Mouse (Mus musculus) midbrain, embryonic 15.5 days (tissue): ENCODE results near the gene Phykpl. TPM values are rescaled to one million over a fixed set of nuclear protein-coding genes. Genes with fewer than 3 reads are reported as not detected.

Experiments
- ATAC-seq: fragments of 200-750 bp; cut with Nextera tagmentation; replicated peaks from 2 replicates; pipeline ENCODE4 v1.8.0; 2017; ENCODE audit warnings: moderate TSS enrichment
- H3K27ac ChIP-seq: fragments of 300-500 bp; sonication (generic); 2 replicates; pipeline ENCODE4 v1.5.1; 2015; ENCODE audit warnings: mild to moderate bottlenecking, inconsistent platforms
- H3K27me3 ChIP-seq: fragments of 300-500 bp; sonication (generic); replicated peaks from 2 replicates; pipeline ENCODE4 v1.6.1; 2015; ENCODE audit warnings: inconsistent platforms
- H3K36me3 ChIP-seq: fragments of 300-500 bp; sonication (generic); replicated peaks from 2 replicates; pipeline ENCODE4 v1.6.1; 2015; ENCODE audit warnings: inconsistent platforms
- H3K4me1 ChIP-seq: fragments of 300-500 bp; sonication (generic); 2 replicates; pipeline ENCODE4 v1.6.1; 2015; ENCODE audit warnings: inconsistent platforms
- H3K4me2 ChIP-seq: fragments of 300-500 bp; sonication (generic); 2 replicates; pipeline ENCODE4 v1.6.1; 2015; ENCODE audit warnings: inconsistent platforms, mild to moderate bottlenecking, moderate library complexity
- H3K4me3 ChIP-seq: fragments of 300-500 bp; sonication (generic); 2 replicates; pipeline ENCODE4 v1.5.1; 2015; ENCODE audit warnings: mild to moderate bottlenecking, inconsistent platforms
- H3K9ac ChIP-seq: fragments of 300-500 bp; sonication (generic); 2 replicates; pipeline ENCODE4 v1.6.1; 2015; ENCODE audit warnings: mild to moderate bottlenecking, inconsistent platforms
- H3K9me3 ChIP-seq: fragments of 300-500 bp; sonication (generic); 2 replicates; pipeline ENCODE4 v1.6.1; 2016; ENCODE audit warnings: inconsistent platforms
- WGBS: fragments of 180-500 bp; shearing (Covaris S2); methylation state at CpG from one replicate; pipeline ENCODE4 v1.1.7; 2015; ENCODE audit warnings: mixed read lengths; 5-methylcytosine and 5-hydroxymethylcytosine counted together
- polyA plus RNA-seq: library from polyadenylated mRNA; unstranded; fragments of >200 nt; fragmentation: Nextera tagmentation; extraction: Ambion mirVana; gene quantifications from 2 replicates; pipeline ENCODE4 v1.2.1, GENCODE M21; 2015

Phykpl gene
- polyA plus RNA-seq, 1 experiment from 2014 or later = 9.7 TPM

GRCm38 (mm10) chr11:51563276-51563675 lies 21.3 kb upstream of the Phykpl start:
- Histone ChIP-seq H3K36me3 (no peaks in the 10 kb centered on the region), H3K4me3 (no peak overlapping the region), H3K9ac (no peak overlapping the region), H3K9me3 (no peaks in the 10 kb centered on the region), H3K27ac (no peak overlapping the region), H3K4me2 (no peak overlapping the region), H3K4me1 (no peaks in the 10 kb centered on the region), H3K27me3 (no peaks in the 10 kb centered on the region)
- 82% methylated on average over 1 of the region's 1 CpGs for WGBS
- no peak for ATAC-seq

- Histone ChIP-seq H3K9ac (no peak overlapping the region), H3K27ac (no peak overlapping the region), H3K27me3 (no peaks in the 10 kb centered on the region), H3K4me2 (no peak overlapping the region), H3K9me3 (no peaks in the 10 kb centered on the region), H3K4me3 (no peak overlapping the region), H3K36me3 (no peaks in the 10 kb centered on the region), H3K4me1 (no peaks in the 10 kb centered on the region)
- WGBS = 19% methylated on average over 3 of the region's 3 CpGs
- ATAC-seq = no peak
Measured at GRCm38 (mm10) chr11:51565062-51565461, 19.5 kb upstream of the Phykpl start.

- no peak for ATAC-seq
- 89% methylated on average over 6 of the region's 6 CpGs for WGBS
- H3K9me3 ChIP-seq = no peaks in the 10 kb centered on the region
- H3K4me2 ChIP-seq = no peak overlapping the region
- no peaks in the 10 kb centered on the region for H3K27me3 ChIP-seq
- H3K36me3 ChIP-seq = no peaks in the 10 kb centered on the region
- H3K9ac ChIP-seq = no peak overlapping the region
- H3K27ac ChIP-seq = no peak overlapping the region
- no peak overlapping the region for H3K4me3 ChIP-seq
- H3K4me1 ChIP-seq = no peaks in the 10 kb centered on the region
Measured at GRCm38 (mm10) chr11:51565951-51566350, 18.6 kb upstream of the Phykpl start.

- H3K4me3 ChIP-seq = no peak overlapping the region
- no peaks in the 10 kb centered on the region for H3K9me3 ChIP-seq
- H3K4me2 ChIP-seq = no peak overlapping the region
- WGBS = 94% methylated on average over 4 of the region's 4 CpGs
- no peaks in the 10 kb centered on the region for H3K36me3 ChIP-seq
- no peak overlapping the region for H3K9ac ChIP-seq
- no peaks in the 10 kb centered on the region for H3K27me3 ChIP-seq
- H3K27ac ChIP-seq = no peak overlapping the region
- no peak for ATAC-seq
- H3K4me1 ChIP-seq = no peaks in the 10 kb centered on the region
Measured at GRCm38 (mm10) chr11:51568801-51569200, 15.8 kb upstream of the Phykpl start.

- ATAC-seq = no peak
- no peaks in the 10 kb centered on the region for H3K4me1 ChIP-seq
- H3K9me3 ChIP-seq = no peaks in the 10 kb centered on the region
- H3K4me3 ChIP-seq = no peak overlapping the region
- H3K9ac ChIP-seq = no peak overlapping the region
- no peak overlapping the region for H3K27ac ChIP-seq
- H3K4me2 ChIP-seq = no peak overlapping the region
- no peaks in the 10 kb centered on the region for H3K36me3 ChIP-seq
- H3K27me3 ChIP-seq = no peaks in the 10 kb centered on the region
- WGBS = 64% methylated on average over 4 of the region's 4 CpGs
Measured at GRCm38 (mm10) chr11:51576454-51576853, 8.1 kb upstream of the Phykpl start.

GRCm38 (mm10) chr11:51577587-51577986 lies 7.0 kb upstream of the Phykpl start:
- H3K9me3 ChIP-seq = no peaks in the 10 kb centered on the region
- WGBS = 85% methylated on average over 7 of the region's 7 CpGs
- H3K4me3 ChIP-seq = no peak overlapping the region
- no peak for ATAC-seq
- H3K27ac ChIP-seq = no peak overlapping the region
- H3K4me2 ChIP-seq = no peak overlapping the region
- H3K27me3 ChIP-seq = no peaks in the 10 kb centered on the region
- H3K36me3 ChIP-seq = no peaks in the 10 kb centered on the region
- no peak overlapping the region for H3K9ac ChIP-seq
- H3K4me1 ChIP-seq = no peaks in the 10 kb centered on the region

- Histone ChIP-seq H3K27ac (no peak overlapping the region), H3K36me3 (no peaks in the 10 kb centered on the region), H3K9ac (no peak overlapping the region), H3K4me1 (peaks cover 6% of the 10 kb centered on the region), H3K27me3 (no peaks in the 10 kb centered on the region), H3K4me2 (no peak overlapping the region), H3K4me3 (no peak overlapping the region), H3K9me3 (no peaks in the 10 kb centered on the region)
- WGBS = 69% methylated on average over 4 of the region's 4 CpGs
- no peak for ATAC-seq
Measured at GRCm38 (mm10) chr11:51579024-51579423, 5.5 kb upstream of the Phykpl start.

- Histone ChIP-seq H3K27ac (no peak overlapping the region), H3K9me3 (no peaks in the 10 kb centered on the region), H3K4me1 (peaks cover 24% of the 10 kb centered on the region), H3K36me3 (peaks cover 7% of the 10 kb centered on the region; the same call in 1 of the 2 replicates), H3K4me3 (no peak overlapping the region), H3K9ac (no peak overlapping the region), H3K4me2 (no peak overlapping the region), H3K27me3 (no peaks in the 10 kb centered on the region)
- ATAC-seq = no peak
- WGBS = 22% methylated on average over 8 of the region's 8 CpGs
Measured at GRCm38 (mm10) chr11:51582713-51583112, 1.8 kb upstream of the Phykpl start.

- Histone ChIP-seq H3K9ac (peak overlapping the region; percentile 72), H3K27me3 (no peaks in the 10 kb centered on the region), H3K9me3 (no peaks in the 10 kb centered on the region), H3K4me1 (peaks cover 24% of the 10 kb centered on the region), H3K27ac (peak overlapping the region; percentile 95), H3K36me3 (peaks cover 19% of the 10 kb centered on the region; the same call in 1 of the 2 replicates), H3K4me2 (peak overlapping the region; percentile 63), H3K4me3 (peak overlapping the region; percentile 57)
- ATAC-seq = peak; percentile 48
- 5% methylated on average over 9 of the region's 9 CpGs for WGBS
Measured at GRCm38 (mm10) chr11:51584057-51584430, 513 bp upstream of the Phykpl start.

- WGBS = 65% methylated on average over 8 of the region's 8 CpGs
- Histone ChIP-seq H3K9ac (0 out of 2 replicates have a peak overlapping the region, but pooled peaks have one; percentile 72), H3K9me3 (no peaks in the 10 kb centered on the region), H3K27ac (peak overlapping the region; percentile 95), H3K36me3 (peaks cover 23% of the 10 kb centered on the region; the same call in 1 of the 2 replicates), H3K4me1 (peaks cover 24% of the 10 kb centered on the region), H3K27me3 (no peaks in the 10 kb centered on the region), H3K4me2 (peak overlapping the region; percentile 63), H3K4me3 (peak overlapping the region; percentile 57)
- ATAC-seq = 0 out of 2 replicates have a peak, but pooled peaks have one; percentile 4
Measured at GRCm38 (mm10) chr11:51585608-51586252, 1.2 kb downstream of the Phykpl start.

GRCm38 (mm10) chr11:51586411-51586810 lies 1.9 kb downstream of the Phykpl start:
- 93% methylated on average over 13 of the region's 13 CpGs for WGBS
- H3K27me3 ChIP-seq = no peaks in the 10 kb centered on the region
- no peak overlapping the region for H3K9ac ChIP-seq
- H3K4me2 ChIP-seq = no peak overlapping the region
- H3K9me3 ChIP-seq = no peaks in the 10 kb centered on the region
- peaks cover 24% of the 10 kb centered on the region for H3K4me1 ChIP-seq
- no peak overlapping the region for H3K4me3 ChIP-seq
- no peak for ATAC-seq
- peaks cover 23% of the 10 kb centered on the region; the same call in 1 of the 2 replicates for H3K36me3 ChIP-seq
- H3K27ac ChIP-seq = no peak overlapping the region

GRCm38 (mm10) chr11:51587059-51587458 lies 2.5 kb downstream of the Phykpl start:
- Histone ChIP-seq H3K36me3 (peaks cover 23% of the 10 kb centered on the region; the same call in 1 of the 2 replicates), H3K27ac (no peak overlapping the region), H3K4me1 (peaks cover 24% of the 10 kb centered on the region), H3K9ac (no peak overlapping the region), H3K9me3 (no peaks in the 10 kb centered on the region), H3K4me3 (no peak overlapping the region), H3K27me3 (no peaks in the 10 kb centered on the region), H3K4me2 (no peak overlapping the region)
- no peak for ATAC-seq
- 81% methylated on average over 1 of the region's 1 CpGs for WGBS

- H3K27me3 ChIP-seq = no peaks in the 10 kb centered on the region
- H3K4me2 ChIP-seq = no peak overlapping the region
- H3K4me1 ChIP-seq = peaks cover 19% of the 10 kb centered on the region
- H3K4me3 ChIP-seq = no peak overlapping the region
- H3K36me3 ChIP-seq = peaks cover 34% of the 10 kb centered on the region
- no peaks in the 10 kb centered on the region for H3K9me3 ChIP-seq
- H3K9ac ChIP-seq = no peak overlapping the region
- ATAC-seq = no peak
- H3K27ac ChIP-seq = no peak overlapping the region
- 96% methylated on average over 3 of the region's 3 CpGs for whole genome bisulfite sequencing
Measured at GRCm38 (mm10) chr11:51588833-51589232, 4.3 kb downstream of the Phykpl start.
